In the genomic region with DNA sequence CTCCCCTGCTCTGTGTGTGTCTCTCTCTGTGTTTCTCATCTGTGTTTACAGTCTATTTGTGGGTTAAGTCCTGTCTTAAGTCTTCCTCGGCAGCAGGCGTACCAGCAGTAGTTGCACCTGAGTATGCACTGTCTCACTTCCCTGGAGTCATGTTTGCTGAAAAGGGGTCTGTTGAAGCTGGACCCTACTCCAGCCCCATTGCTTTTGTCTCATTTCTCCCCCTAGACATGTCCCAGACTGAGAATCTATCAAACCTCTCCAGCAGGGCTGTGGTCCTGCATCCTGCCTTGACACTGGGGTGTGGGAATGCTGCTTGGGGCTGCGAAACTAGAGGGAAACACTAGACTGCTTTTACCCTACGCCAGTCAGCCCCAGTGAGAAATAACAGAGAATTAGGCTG, we compare ENCODE assay signal across 25 mouse cellular contexts.
"Had no signal": no experiment of that assay in that cellular context is flagged by ENCODE, and none has a peak within 500 bp of the region (broad histone marks: within the 10 kb centered on the region; RNA-seq: fewer than 3 reads in every experiment).

No protein-coding gene starts in this region.

- H3K9me3 ChIP-seq: limb, embryonic 10.5 days; limb, embryonic 13.5 days; liver, embryonic 12.5 days; liver, embryonic 15.5 days; lung, embryonic 15.5 days; megakaryocyte, embryonic 14.5 days; midbrain, embryonic 10.5 days; midbrain, embryonic 13.5 days; neural tube, embryonic 13.5 days; stomach, embryonic 15.5 days had no signal

- H3K27me3 ChIP-seq: limb, embryonic 13.5 days; liver, embryonic 12.5 days; liver, embryonic 15.5 days; lung, embryonic 15.5 days; megakaryocyte, embryonic 14.5 days; neural tube, embryonic 13.5 days; stomach, embryonic 15.5 days had no signal

- H3K4me3 ChIP-seq: layer of hippocampus, adult 2 months; limb, embryonic 10.5 days; limb, embryonic 13.5 days; liver, embryonic 12.5 days; liver, embryonic 15.5 days; lung, embryonic 15.5 days; megakaryocyte, embryonic 14.5 days; midbrain, embryonic 10.5 days; midbrain, embryonic 13.5 days; myocyte; neural tube, embryonic 13.5 days; stomach, embryonic 15.5 days had no signal

- H3K9ac ChIP-seq: limb, embryonic 13.5 days; liver, embryonic 12.5 days; liver, embryonic 15.5 days; lung, embryonic 15.5 days; midbrain, embryonic 13.5 days; neural tube, embryonic 13.5 days; stomach, embryonic 15.5 days had no signal

- H3K4me1 ChIP-seq: limb, embryonic 13.5 days; lung, embryonic 15.5 days; midbrain, embryonic 13.5 days; stomach, embryonic 15.5 days had no signal

- H3K36me3 ChIP-seq: limb, embryonic 10.5 days; limb, embryonic 13.5 days; liver, embryonic 12.5 days; liver, embryonic 15.5 days; lung, embryonic 15.5 days; midbrain, embryonic 10.5 days; midbrain, embryonic 13.5 days; neural tube, embryonic 13.5 days; stomach, embryonic 15.5 days had no signal

- ATAC-seq: liver, embryonic 12.5 days; midbrain, embryonic 13.5 days; midbrain, embryonic 16.5 days had no signal

- H3K4me2 ChIP-seq: limb, embryonic 13.5 days; liver, embryonic 12.5 days; liver, embryonic 15.5 days; lung, embryonic 15.5 days; midbrain, embryonic 13.5 days; neural tube, embryonic 13.5 days; stomach, embryonic 15.5 days had no signal

- DNase-seq: kidney, postnatal 25 days; layer of hippocampus, adult 9-11 months; liver; lung, adult 18-20 months; lung, postnatal 10 days; lung, postnatal 36 days; retina, postnatal 1 day; right cerebral cortex, postnatal 25 days; spleen, adult 18-20 months; thymus, adult 18-20 months; thymus, postnatal 36 days had no signal

- H3K27ac ChIP-seq: kidney, postnatal 0 days; layer of hippocampus, adult 2 months; limb, embryonic 10.5 days; limb, embryonic 13.5 days; liver, embryonic 12.5 days; liver, embryonic 15.5 days; lung, embryonic 15.5 days; midbrain, embryonic 10.5 days; midbrain, embryonic 13.5 days; neural tube, embryonic 13.5 days; stomach, embryonic 15.5 days had no signal
